Mouse (Mus musculus): ENCODE measurements around the gene Maml1.

DNA sequence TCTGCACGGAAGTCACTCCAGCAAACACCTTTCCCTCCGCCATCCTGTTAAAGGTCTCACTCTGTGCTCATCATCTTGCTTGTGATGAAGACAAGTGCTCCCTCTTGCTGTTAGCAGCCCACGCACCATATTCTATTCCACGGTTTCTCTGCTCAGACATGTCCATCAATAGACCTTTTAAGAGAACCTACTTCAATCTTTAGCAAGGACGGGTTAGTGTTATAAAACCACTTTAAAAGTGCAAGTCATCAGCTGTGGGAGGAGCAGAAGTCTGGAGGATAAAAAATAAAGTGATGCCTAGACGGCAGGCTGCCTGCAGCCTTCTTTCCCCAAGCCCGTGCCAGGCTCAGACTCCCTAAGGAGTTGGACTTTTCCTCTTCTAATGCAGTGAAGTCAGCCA lies 35.5 kb downstream of the Maml1 start:
- TF ChIP-seq CTCF (IDR thresholded peaks at IDR 0.05; ENCODE audit: borderline replicate concordance, control insufficient read depth, extremely low read depth, insufficient read depth, low read length, poor library complexity) (no peak), POLR2A (IDR thresholded peaks at IDR 0.05; ENCODE audit: control insufficient read depth, extremely low read depth, insufficient read depth, low read length, poor library complexity) (no peak)

Data from thymus, adult 2 months (tissue).